Comparison of ENCODE assay signal across 27 mouse cellular contexts in the genomic region with DNA sequence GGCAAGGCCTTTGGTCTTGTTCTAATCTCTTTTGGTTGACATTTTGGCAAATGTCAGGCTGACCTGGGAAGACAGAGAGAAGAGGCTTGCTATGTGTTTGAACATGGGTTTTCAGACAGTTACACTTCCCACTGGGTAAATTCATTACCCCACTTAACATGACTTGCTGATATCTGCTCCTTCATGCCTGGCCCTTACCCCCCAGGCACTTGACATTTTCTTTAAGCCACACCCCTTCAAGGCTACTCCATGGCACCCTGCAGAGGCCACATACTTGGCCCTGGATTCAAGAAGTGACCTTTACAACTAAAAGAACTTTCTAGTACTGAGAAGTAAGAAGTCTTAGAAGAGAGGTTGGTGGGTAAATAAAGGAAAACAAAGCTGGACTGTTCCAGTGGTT. TPM values are rescaled to one million over a fixed set of nuclear protein-coding genes. Genes with fewer than 3 reads are reported as not detected.
"Had no signal": no experiment of that assay in that cellular context is flagged by ENCODE, and none has a peak within 500 bp of the region (broad histone marks: within the 10 kb centered on the region; RNA-seq: fewer than 3 reads in every experiment).

No protein-coding gene starts in this region.

- H3K4me1 ChIP-seq: midbrain, embryonic 12.5 days; midbrain, embryonic 15.5 days; neural tube, embryonic 13.5 days had no signal

- H3K9ac ChIP-seq: limb, embryonic 13.5 days; liver, embryonic 13.5 days; liver, postnatal 0 days; midbrain, embryonic 12.5 days; midbrain, embryonic 15.5 days; neural tube, embryonic 13.5 days; stomach, embryonic 15.5 days had no signal

- H3K4me2 ChIP-seq: limb, embryonic 13.5 days; liver, embryonic 13.5 days; midbrain, embryonic 12.5 days; midbrain, embryonic 15.5 days; neural tube, embryonic 13.5 days; stomach, embryonic 15.5 days had no signal

- DNase-seq: kidney, adult 18-20 months; kidney, adult 9 months; kidney, postnatal 14 days; kidney, postnatal 4 days; liver, embryonic 13.5 days; liver, postnatal 0 days; retina, postnatal 1 day; right cerebral cortex, postnatal 25 days; spleen, adult 18-20 months; thymus, postnatal 25 days had no signal

- H3K27me3 ChIP-seq: limb, embryonic 13.5 days; midbrain, embryonic 12.5 days; midbrain, embryonic 15.5 days; neural tube, embryonic 13.5 days; stomach, embryonic 15.5 days had no signal

- ATAC-seq: inflammation-experienced regulatory T-cells, adult 6 months; intestine, embryonic 16.5 days; liver, postnatal 0 days; midbrain, embryonic 15.5 days had no signal

- H3K27ac ChIP-seq: limb, embryonic 10.5 days; limb, embryonic 13.5 days; liver, embryonic 13.5 days; macrophage; midbrain, embryonic 12.5 days; midbrain, embryonic 15.5 days; neural tube, embryonic 13.5 days; stomach, embryonic 15.5 days had no signal

- H3K36me3 ChIP-seq: limb, embryonic 10.5 days; limb, embryonic 13.5 days; midbrain, embryonic 12.5 days; midbrain, embryonic 15.5 days; neural tube, embryonic 13.5 days; stomach, embryonic 15.5 days had no signal

- H3K4me3 ChIP-seq: limb, embryonic 10.5 days; limb, embryonic 13.5 days; liver, embryonic 13.5 days; midbrain, embryonic 12.5 days; midbrain, embryonic 15.5 days; myocyte; neural tube, embryonic 13.5 days; stomach, embryonic 15.5 days had no signal

- H3K9me3 ChIP-seq: limb, embryonic 10.5 days; limb, embryonic 13.5 days; liver, embryonic 13.5 days; midbrain, embryonic 12.5 days; midbrain, embryonic 15.5 days; neural tube, embryonic 13.5 days; stomach, embryonic 15.5 days had no signal

RNA-seq across cellular contexts. Expression of gene Slc5a2, which starts 42.4 kb away (rescaled TPM):
- total RNA-seq: layer of hippocampus, adult 18-20 months; layer of hippocampus, postnatal 14 days; left cerebral cortex, postnatal 25 days; liver, adult 2 months; megakaryocyte, adult 5-6 weeks; neutrophil, adult 5-6 weeks had no signal
- polyA plus RNA-seq: inflammation-experienced regulatory T-cells, adult 6 months; intestine, embryonic 16.5 days; liver, adult 2 months; midbrain, embryonic 12.5 days; myocyte; neural tube, embryonic 13.5 days; thymus, postnatal 0 days had no signal
